Mouse (Mus musculus): ENCODE data around the gene Tbc1d1.

Gene Tbc1d1

GRCm38 (mm10) chr5:64279668-64280067 is 123.6 kb downstream of the Tbc1d1 start:
- DNase-seq (ENCODE audit: low spot score): no peak

GRCm38 (mm10) chr5:64280191-64280590 is 124.1 kb downstream of the Tbc1d1 start:
- DNase-seq (ENCODE audit: low spot score): no peak

GRCm38 (mm10) chr5:64280613-64281012 is 124.5 kb downstream of the Tbc1d1 start:
- DNase-seq (ENCODE audit: low spot score): no peak

GRCm38 (mm10) chr5:64281674-64282073 is 125.6 kb downstream of the Tbc1d1 start:
- DNase-seq (ENCODE audit: low spot score): no peak

GRCm38 (mm10) chr5:64282594-64282993 is 126.5 kb downstream of the Tbc1d1 start:
- DNase-seq (ENCODE audit: low spot score): no peak

- no peak for DNase-seq (ENCODE audit: low spot score)
These were observed 129.2 kb downstream of the Tbc1d1 start for GRCm38 (mm10) chr5:64285289-64285688.

DNA sequence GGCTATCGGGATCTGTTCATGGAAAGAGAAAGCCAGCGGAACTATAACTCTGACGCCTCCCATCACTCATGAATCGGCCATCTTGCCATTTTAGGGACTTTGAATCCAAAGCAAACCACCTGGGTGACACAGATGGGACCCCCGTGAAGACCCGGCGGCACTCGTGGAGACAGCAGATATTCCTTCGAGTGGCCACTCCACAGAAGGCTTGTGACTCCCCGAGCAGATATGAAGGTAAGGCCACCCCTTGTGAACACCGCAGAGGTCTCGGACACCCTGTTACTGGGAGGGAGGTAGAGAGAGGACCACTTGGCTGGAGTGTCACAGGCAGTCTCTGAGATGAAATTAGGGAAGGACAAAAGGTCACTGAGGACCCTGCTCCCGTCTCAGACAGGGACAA is 129.7 kb downstream of the Tbc1d1 start:
- no peak for DNase-seq (ENCODE audit: low spot score)

- DNase-seq (ENCODE audit: low spot score): no peak
These were observed 131.2 kb downstream of the Tbc1d1 start for GRCm38 (mm10) chr5:64287287-64287686.

DNA sequence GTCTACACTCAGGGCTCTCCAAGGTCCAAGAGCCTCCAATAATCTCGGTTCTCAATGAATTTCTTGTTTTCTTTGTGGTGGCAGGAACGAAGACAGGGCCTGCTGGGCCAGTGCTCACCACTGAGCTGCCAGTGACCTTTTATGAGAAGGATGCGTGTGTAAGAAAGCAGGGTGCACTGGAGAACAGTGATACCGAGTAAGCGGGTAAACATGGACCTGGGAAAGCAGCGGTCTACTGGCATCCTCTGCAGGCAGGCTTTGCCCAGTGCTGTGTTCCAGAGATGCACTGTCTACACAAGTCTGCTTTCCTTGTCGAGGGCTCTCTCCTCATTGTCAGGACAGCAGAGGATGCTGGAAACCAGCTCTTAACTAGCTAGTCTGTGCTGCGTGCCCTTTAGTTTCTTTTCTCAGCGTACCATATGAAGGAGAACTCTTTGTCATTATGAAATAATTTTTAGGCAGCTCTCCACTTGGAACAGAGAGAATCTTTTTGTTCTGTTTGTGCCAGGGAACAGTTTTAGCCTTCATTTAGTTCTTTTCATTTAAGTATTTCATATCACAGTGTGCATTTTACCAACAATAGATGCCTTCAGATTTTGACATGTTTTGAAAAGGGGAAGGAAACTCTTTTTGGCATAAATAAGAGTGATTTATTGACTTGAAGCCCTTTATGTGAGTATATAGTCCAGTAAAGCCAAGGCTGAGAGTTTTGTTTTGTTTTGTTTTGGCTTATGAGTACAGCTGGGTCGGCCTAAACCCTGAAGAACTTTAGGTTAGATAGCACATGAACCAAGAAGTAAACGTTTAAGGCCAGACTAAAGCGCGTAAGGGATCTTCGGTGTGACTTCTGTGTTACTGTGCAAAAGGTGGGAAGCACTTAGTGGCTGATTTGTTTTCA is 132.2 kb downstream of the Tbc1d1 start:
- no peak for DNase-seq (ENCODE audit: low spot score)

GRCm38 (mm10) chr5:64289202-64290060 is 133.3 kb downstream of the Tbc1d1 start:
- DNase-seq (ENCODE audit: low spot score): peak; percentile 79

DNA sequence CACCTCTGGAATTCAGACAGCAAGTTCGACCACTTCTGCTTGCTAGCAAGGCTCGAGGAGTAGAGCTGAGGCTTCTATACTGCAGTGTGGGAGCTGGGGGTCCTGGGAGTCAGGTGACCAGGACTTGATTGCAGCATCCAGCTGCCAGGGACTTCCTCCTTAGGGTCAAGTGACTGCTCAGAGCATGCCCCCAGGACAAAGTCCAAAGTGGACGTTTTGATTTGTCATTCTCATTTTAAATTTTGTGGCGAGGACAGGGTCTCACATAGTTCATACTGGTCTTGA is 133.9 kb downstream of the Tbc1d1 start:
- no peak for DNase-seq (ENCODE audit: low spot score)

DNA sequence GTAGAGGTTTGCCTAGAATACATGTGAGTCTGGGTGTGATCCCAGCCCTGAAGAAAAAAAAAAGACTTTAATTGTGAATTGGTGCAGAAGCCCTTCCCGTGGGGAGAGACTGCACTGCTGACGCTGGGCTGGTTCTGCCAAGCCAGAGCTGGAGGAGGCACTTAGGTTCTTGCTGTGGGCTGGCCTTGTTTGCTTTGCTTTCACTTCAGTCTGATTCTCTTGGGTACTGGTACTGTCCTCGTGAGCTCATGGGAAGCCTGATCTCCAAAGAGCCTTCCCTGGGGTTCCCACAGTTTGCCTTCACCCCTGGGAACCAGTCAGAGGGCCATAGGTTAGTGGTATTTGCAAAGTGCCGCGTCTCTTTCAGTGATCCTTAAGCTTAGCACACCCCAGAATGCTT is 135.6 kb downstream of the Tbc1d1 start:
- no peak for DNase-seq (ENCODE audit: low spot score)

- no peak for DNase-seq (ENCODE audit: low spot score)
These were observed 139.5 kb downstream of the Tbc1d1 start for GRCm38 (mm10) chr5:64295621-64296020.

GRCm38 (mm10) chr5:64296328-64296727 is 140.2 kb downstream of the Tbc1d1 start:
- DNase-seq (ENCODE audit: low spot score): no peak

DNA sequence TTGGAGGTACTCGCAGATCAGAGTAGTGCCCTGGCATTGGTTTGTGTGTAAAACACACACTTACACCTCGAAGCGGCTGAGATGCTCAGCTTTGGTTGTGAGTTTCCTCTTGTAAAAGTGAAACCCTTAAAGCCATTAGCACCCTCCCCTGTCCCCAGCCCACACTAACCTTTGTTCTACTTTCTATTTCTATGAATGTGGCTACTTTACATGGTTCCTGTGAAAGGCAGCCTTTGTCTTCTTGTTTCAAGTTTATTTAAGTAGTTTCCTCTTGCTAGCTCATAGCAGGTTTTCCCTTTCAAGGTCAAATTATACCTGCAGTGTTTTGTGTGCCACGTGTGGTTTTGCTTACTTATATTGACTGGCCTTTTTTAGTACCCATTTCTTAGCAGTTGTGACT is 141.0 kb downstream of the Tbc1d1 start:
- DNase-seq (ENCODE audit: low spot score): no peak

DNA sequence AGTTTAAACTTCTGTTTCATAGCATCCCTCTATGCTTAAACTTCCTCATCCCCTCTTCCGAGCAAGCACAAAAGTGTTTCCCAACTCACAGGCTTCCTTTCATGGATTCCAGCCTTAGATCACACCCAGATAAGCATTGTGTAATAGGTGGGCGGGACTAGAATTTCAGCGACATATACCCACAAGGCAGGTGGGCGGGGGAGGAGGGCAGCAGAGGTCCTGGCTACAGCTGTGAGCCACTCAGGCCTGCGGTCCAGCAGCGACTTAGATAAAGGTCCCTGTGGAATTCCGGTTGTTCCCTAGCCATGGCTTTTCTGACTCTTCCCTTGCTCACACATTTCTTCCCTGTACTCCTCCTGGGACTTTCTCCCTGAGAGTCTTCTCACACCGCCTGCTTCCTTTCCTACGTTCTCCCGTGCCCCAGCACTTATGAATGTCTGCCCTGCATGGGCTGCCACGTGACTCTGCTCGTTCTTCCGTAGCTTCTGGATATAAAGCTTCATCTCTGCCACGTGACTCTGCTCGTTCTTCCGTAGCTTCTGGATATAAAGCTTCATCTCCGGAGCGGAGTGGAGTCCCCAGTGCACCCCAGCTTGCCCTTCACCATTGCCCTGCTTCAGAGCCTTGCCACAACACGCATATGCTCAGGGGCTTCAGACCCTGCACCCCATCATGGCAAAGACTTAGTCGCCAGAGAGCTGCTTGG is 142.4 kb downstream of the Tbc1d1 start:
- DNase-seq (ENCODE audit: low spot score): no peak

DNA sequence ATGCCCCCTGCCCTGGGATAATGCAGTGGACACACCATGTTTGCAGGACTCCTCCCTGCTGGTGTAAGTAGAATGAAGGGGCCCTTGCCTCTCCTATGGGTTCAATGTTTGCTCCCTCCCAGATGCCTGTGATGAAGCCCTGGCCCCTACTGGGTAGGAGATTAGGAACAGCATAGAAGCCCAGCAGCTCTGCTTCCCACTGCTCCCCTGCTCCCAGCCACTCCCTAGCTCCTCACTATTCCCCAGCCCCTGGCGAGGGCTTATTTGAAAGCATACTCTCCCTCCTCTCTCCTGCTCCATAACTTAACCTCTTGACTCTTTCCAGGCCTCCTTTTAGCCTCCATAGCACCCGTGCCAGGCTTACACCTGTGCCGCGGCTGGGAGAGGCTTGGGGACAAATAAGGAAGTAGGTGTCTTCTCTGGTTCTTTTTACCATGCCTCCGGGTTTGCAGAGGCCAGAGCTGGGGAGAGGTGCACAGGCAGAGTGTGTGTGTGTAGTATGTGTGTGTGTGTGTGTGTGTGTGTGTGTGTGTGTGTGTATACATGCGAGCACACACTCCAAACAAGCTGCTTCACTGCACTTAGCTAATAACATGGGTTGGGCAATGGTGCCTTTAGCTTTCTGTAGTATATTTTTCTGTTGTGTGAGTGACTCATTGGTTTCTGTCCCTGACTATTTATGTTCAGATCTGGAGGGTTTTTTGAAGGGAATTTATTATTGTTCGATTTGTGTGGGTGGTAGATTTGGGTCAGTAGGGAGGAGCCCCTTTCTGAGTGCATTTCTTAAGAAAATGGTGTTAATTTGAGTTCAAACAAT is 143.6 kb downstream of the Tbc1d1 start:
- no peak for DNase-seq (ENCODE audit: low spot score)

DNA sequence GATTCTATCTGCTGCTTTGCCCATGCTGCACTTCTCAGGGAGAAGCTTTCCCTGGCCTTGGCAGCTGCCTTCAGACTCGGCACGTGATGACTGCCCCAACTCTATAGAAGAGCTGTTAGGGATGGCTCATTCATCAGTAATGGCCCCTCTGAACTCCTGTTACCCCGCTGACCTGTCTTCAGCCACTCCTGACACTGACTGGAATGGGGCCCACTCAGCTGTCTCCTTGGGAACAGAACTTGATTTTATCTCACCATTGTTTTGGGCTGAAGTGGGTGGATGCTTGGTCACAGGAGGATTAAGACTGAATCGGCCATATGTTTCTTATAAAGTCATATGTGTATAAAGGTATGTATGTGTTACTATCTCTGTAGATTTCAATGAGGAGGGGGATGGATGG is 145.1 kb downstream of the Tbc1d1 start:
- DNase-seq (ENCODE audit: low spot score): no peak

GRCm38 (mm10) chr5:64307289-64307688 is 151.2 kb downstream of the Tbc1d1 start:
- DNase-seq (ENCODE audit: low spot score): no peak

DNA sequence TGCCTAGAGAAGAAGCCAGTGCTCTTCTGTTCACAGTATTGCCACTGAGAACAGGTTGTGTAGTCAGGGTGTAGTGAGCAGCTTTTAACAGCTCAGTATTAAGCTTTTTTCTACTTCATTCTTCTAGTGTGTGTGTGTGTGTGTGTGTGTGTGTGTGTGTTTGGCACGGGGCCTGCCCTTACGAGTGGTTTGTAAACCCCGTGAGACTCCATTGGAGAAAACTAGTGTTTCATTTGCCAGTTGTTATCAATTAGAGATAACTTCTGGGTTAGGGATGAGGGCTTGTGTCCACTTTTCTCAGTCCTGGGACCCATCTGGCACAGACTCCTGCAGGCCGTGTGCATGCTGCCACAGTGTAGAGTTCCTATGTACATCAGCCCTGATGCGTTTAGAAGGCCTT is 156.2 kb downstream of the Tbc1d1 start:
- DNase-seq (ENCODE audit: low spot score): no peak

GRCm38 (mm10) chr5:64313481-64313880 is 157.4 kb downstream of the Tbc1d1 start:
- no peak for DNase-seq (ENCODE audit: low spot score)
